Mouse (Mus musculus): ENCODE results near the gene Kcnq4. TPM values are rescaled to one million over a fixed set of nuclear protein-coding genes. Genes with fewer than 3 reads are reported as not detected.
A peak's percentile ranks its signal among the peaks of the same experiment; 100 is the strongest.

Kcnq4 gene
- polyA plus RNA-seq, 1 experiment = not detected

DNA sequence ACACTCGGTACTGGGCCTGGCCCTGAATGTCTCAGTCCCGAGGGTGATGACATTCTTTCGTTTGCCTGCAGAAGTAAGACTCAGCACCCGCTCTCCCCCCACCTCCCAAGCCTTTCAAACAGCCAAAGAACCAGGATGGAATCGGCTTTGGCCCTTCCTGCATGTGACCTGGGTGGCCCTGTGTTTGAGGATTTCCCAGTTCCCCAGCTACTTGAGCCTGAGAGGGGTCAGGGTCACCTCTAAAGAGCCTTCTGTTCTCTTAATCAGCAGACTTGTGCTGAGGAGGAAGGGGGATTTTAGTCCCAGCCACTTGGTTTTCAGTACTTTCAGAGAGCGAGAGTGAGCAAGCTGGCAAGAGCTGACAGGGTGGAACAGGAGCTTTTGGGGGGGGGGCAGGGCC is 19.0 kb downstream of the Kcnq4 start:
- Histone ChIP-seq H3K4me1 (ENCODE audit: control insufficient read depth, insufficient read depth, low read length) (peaks cover 4% of the 10 kb centered on the region; the same call in 1 of the 2 replicates), H3K27ac (ENCODE audit: insufficient read depth, low read depth, low read length) (no peak overlapping the region), H3K4me3 (ENCODE audit: insufficient read depth, low read length) (no peak overlapping the region)
- no peak for TF ChIP-seq CTCF (IDR thresholded peaks at IDR 0.05; ENCODE audit: low read depth, low read length)
- no peak for TF ChIP-seq POLR2A (IDR thresholded peaks at IDR 0.05; ENCODE audit: borderline replicate concordance, low read depth, low read length)

GRCm38 (mm10) chr4:120727842-120728241 is 20.6 kb downstream of the Kcnq4 start:
- peaks cover 4% of the 10 kb centered on the region; the same call in 1 of the 2 replicates for H3K4me1 ChIP-seq (ENCODE audit: control insufficient read depth, insufficient read depth, low read length)
- H3K4me3 ChIP-seq (ENCODE audit: insufficient read depth, low read length) = no peak overlapping the region
- H3K27ac ChIP-seq (ENCODE audit: insufficient read depth, low read depth, low read length) = no peak overlapping the region
- no peak for TF ChIP-seq CTCF (IDR thresholded peaks at IDR 0.05; ENCODE audit: low read depth, low read length)
- no peak for TF ChIP-seq POLR2A (IDR thresholded peaks at IDR 0.05; ENCODE audit: borderline replicate concordance, low read depth, low read length)

DNA sequence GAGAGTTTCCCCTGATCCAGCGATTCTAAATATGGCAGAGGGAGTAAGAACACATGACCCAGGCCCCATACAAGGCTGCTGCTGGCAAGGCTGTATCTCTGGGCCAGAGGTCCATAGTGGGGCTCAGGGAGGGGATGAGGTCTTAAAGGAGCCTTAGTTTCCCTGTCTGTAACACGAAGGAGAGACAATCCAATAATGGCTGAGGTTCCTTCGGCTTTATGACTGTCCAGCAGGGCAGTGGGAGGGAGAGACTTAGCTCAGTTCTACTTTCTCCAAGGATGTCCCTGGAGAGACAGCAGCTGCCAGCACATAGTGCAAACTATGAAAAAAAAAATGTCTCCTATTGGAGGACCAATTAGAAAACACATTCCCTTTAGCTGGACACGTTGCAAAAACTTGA is 22.2 kb downstream of the Kcnq4 start:
- Histone ChIP-seq H3K4me3 (ENCODE audit: insufficient read depth, low read length) (no peak overlapping the region), H3K4me1 (ENCODE audit: control insufficient read depth, insufficient read depth, low read length) (peaks cover 4% of the 10 kb centered on the region; the same call in 1 of the 2 replicates), H3K27ac (ENCODE audit: insufficient read depth, low read depth, low read length) (no peak overlapping the region)
- TF ChIP-seq CTCF (IDR thresholded peaks at IDR 0.05; ENCODE audit: low read depth, low read length) (no peak), POLR2A (IDR thresholded peaks at IDR 0.05; ENCODE audit: borderline replicate concordance, low read depth, low read length) (no peak)

GRCm38 (mm10) chr4:120725516-120726090 is 22.8 kb downstream of the Kcnq4 start:
- H3K4me1 ChIP-seq (ENCODE audit: control insufficient read depth, insufficient read depth, low read length) = peaks cover 2% of the 10 kb centered on the region; the same call in 1 of the 2 replicates
- H3K4me3 ChIP-seq (ENCODE audit: insufficient read depth, low read length) = no peak overlapping the region
- TF ChIP-seq POLR2A (IDR thresholded peaks at IDR 0.05; ENCODE audit: borderline replicate concordance, low read depth, low read length) (no peak), CTCF (IDR thresholded peaks at IDR 0.05; ENCODE audit: low read depth, low read length) (no peak)
- H3K27ac ChIP-seq (ENCODE audit: insufficient read depth, low read depth, low read length) = no peak overlapping the region

DNA sequence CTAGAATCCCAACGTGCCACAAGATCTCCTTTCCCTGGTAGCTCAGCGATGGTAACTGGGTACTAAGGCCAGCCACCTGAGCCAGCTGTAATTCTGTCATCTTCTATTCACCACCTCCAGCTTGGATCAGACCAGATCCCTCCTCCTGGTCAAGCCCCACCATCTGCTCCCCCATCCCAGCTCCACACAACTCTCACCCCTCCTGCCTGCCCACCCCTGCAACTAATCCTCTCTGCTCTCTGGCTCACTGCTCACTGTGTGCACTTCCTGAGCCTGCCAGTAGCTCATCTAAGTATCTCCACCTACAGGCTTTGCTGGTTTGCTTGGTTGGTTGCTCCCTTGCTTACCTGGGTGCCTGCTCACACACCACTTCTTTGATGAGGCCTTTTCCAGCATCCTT is 26.8 kb downstream of the Kcnq4 start:
- H3K4me1 ChIP-seq (ENCODE audit: control insufficient read depth, insufficient read depth, low read length) = no peaks in the 10 kb centered on the region
- TF ChIP-seq CTCF (IDR thresholded peaks at IDR 0.05; ENCODE audit: low read depth, low read length) (no peak), POLR2A (IDR thresholded peaks at IDR 0.05; ENCODE audit: borderline replicate concordance, low read depth, low read length) (no peak)
- no peak overlapping the region for H3K4me3 ChIP-seq (ENCODE audit: insufficient read depth, low read length)
- H3K27ac ChIP-seq (ENCODE audit: insufficient read depth, low read depth, low read length) = no peak overlapping the region

- Histone ChIP-seq H3K4me3 (ENCODE audit: insufficient read depth, low read length) (no peak overlapping the region), H3K4me1 (ENCODE audit: control insufficient read depth, insufficient read depth, low read length) (peaks cover 2% of the 10 kb centered on the region; the same call in 1 of the 2 replicates), H3K27ac (ENCODE audit: insufficient read depth, low read depth, low read length) (no peak overlapping the region)
- TF ChIP-seq POLR2A (IDR thresholded peaks at IDR 0.05; ENCODE audit: borderline replicate concordance, low read depth, low read length) (no peak), CTCF (IDR thresholded peaks at IDR 0.05; ENCODE audit: low read depth, low read length) (no peak)
Measured at GRCm38 (mm10) chr4:120719152-120719551, 29.3 kb downstream of the Kcnq4 start.

DNA sequence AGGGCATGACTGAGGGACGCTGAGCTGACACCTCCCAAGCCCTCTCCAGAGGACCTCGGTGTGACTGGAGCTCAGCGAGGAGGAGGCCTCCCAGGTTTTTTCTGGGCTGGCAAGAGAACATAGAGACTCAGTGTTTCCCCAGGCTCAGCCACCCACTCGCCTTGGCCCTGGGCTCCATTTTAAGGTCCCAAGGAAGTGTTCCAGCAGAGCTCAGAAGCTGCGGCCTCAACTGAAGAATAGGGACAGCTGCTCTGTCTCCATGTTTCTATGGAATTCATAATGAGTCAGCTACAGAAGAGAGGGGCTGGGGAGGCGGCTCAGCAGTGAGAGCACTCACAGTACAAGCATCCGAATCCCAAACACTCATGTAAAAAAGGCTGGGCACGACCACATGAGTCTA is 30.8 kb downstream of the Kcnq4 start:
- no peak overlapping the region for H3K4me3 ChIP-seq (ENCODE audit: insufficient read depth, low read length)
- TF ChIP-seq POLR2A (IDR thresholded peaks at IDR 0.05; ENCODE audit: borderline replicate concordance, low read depth, low read length) (no peak), CTCF (IDR thresholded peaks at IDR 0.05; ENCODE audit: low read depth, low read length) (no peak)
- no peak overlapping the region for H3K27ac ChIP-seq (ENCODE audit: insufficient read depth, low read depth, low read length)
- H3K4me1 ChIP-seq (ENCODE audit: control insufficient read depth, insufficient read depth, low read length) = peaks cover 2% of the 10 kb centered on the region; the same call in 1 of the 2 replicates

DNA sequence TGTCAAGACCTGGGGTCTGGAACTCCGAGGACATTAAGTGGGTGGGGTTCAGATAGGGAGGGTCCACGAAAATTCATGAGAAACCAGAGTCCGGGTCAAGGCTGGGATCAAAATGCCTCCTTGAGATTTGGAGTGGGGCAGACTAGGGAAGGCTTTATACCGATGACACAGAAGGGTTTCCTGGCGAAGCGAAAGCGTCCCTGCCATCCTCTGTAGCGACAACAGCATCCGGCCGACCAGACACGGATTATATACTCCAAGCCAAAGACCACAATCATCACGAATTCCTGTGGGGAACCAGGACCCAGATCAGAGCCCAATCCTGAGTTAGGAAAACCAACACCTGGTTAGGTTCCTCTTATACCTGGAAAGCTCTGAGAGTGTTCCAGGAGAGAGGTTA is 31.6 kb downstream of the Kcnq4 start:
- no peak for TF ChIP-seq POLR2A (IDR thresholded peaks at IDR 0.05; ENCODE audit: borderline replicate concordance, low read depth, low read length)
- TF ChIP-seq CTCF (IDR thresholded peaks at IDR 0.05; ENCODE audit: low read depth, low read length) = no peak
- no peak overlapping the region for H3K27ac ChIP-seq (ENCODE audit: insufficient read depth, low read depth, low read length)
- H3K4me1 ChIP-seq (ENCODE audit: control insufficient read depth, insufficient read depth, low read length) = peaks cover 2% of the 10 kb centered on the region; the same call in 1 of the 2 replicates
- peak overlapping the region; percentile 51 for H3K4me3 ChIP-seq (ENCODE audit: insufficient read depth, low read length)

- peaks cover 2% of the 10 kb centered on the region; the same call in 1 of the 2 replicates for H3K4me1 ChIP-seq (ENCODE audit: control insufficient read depth, insufficient read depth, low read length)
- TF ChIP-seq CTCF (IDR thresholded peaks at IDR 0.05; ENCODE audit: low read depth, low read length) = no peak
- no peak for TF ChIP-seq POLR2A (IDR thresholded peaks at IDR 0.05; ENCODE audit: borderline replicate concordance, low read depth, low read length)
- peak overlapping the region; percentile 51 for H3K4me3 ChIP-seq (ENCODE audit: insufficient read depth, low read length)
- H3K27ac ChIP-seq (ENCODE audit: insufficient read depth, low read depth, low read length) = no peak overlapping the region
Measured at GRCm38 (mm10) chr4:120716141-120716571, 32.3 kb downstream of the Kcnq4 start.

DNA sequence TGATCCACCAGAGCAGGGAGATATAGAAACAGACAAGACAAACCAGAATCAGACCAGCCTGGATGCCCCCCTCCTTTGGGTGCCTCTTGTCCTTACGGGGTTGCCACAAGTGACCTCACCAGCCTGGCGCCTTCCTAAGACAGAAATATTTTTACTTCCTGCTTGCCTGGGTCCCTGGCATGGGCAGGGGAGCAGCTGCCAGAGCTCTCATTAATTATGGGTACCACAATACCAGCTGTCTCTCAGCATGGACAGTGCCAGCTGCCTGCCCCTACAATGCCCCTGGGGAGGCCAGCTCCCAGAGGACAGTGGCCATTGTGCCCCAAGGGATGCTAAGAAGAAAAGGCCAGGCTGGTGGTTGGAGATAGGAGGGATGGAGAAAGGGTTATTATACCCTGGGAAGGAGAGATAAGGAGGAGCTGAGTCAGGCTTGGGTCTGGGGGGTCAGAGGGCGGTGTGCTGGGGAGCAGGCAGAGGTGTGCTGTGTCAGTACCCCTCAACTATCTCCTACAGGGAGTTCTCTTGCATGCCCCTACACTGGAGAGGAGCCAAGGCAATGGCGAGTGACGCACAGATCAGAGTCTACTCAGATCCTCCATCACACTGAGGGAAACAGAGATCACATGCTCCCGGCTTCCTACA is 34.4 kb downstream of the Kcnq4 start:
- Histone ChIP-seq H3K4me1 (ENCODE audit: control insufficient read depth, insufficient read depth, low read length) (peaks cover 2% of the 10 kb centered on the region; the same call in 1 of the 2 replicates), H3K4me3 (ENCODE audit: insufficient read depth, low read length) (no peak overlapping the region), H3K27ac (ENCODE audit: insufficient read depth, low read depth, low read length) (no peak overlapping the region)
- TF ChIP-seq CTCF (IDR thresholded peaks at IDR 0.05; ENCODE audit: low read depth, low read length) (no peak), POLR2A (IDR thresholded peaks at IDR 0.05; ENCODE audit: borderline replicate concordance, low read depth, low read length) (no peak)

Data from bone marrow macrophage, adult 2 months (primary cell).